Mouse (Mus musculus) left cerebral cortex, adult 11 months (tissue): ENCODE measurements around the gene C1s1.
A peak's percentile ranks its signal among the peaks of the same experiment; 100 is the strongest.
"Not testable (repeated sequence)": the region's sequence is repeated elsewhere in the genome, so short reads cannot be mapped to it uniquely, and the experiment has no call there.

Experiments
- DNase-seq: peaks from one replicate; pipeline ENCODE4 v3.0.0; 2022; ENCODE audit warnings: low spot score

Gene C1s1

DNA sequence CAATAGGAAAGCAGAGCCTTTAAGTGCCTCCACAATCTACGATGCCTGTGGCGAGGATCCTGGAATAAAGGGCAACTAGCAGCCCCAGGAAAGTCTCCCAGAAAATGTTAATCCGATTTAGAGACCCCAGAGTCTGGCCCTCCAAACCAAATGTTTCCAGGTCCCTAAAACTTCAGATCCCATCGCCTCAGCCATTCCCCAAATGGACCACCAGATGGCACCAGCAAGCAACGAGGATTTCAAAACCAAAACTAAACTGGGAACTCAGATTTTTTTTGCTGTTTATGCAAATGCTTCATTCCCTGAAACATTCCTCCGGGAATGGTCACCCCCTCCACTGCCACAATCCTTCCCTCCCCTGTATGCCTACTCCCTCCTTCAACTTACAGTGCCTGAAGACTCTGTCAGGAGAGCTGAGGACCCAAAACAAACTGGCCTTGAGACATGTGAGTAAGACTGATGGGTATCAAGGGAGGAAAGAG is 29.8 kb downstream of the C1s1 start, which contains the start of gene C1ra:
Gene C1ra (plus strand): TSS at position 51 of the 482 bp plus-strand sequence.
- DNase-seq, result no peak

DNA sequence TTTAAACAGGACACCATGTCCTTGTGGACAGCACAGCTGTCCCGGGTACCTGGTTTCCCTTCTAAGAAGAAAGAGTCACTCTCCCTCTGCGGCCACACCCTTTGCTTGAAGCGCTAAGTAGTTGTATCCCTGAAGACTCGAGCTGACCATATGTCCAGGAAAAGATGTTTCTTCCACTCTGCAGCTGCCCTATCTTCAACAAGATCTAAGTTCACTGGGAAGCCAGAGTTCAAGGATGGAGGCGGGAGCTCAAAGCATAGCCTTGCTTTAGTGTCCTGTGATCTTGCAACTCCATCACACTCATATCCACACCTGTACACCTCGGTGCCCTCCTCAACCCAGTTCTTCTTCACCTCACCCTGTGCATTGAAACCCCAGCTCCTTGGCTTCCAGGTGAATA is 30.2 kb downstream of the C1s1 start:
- no peak for DNase-seq

DNA sequence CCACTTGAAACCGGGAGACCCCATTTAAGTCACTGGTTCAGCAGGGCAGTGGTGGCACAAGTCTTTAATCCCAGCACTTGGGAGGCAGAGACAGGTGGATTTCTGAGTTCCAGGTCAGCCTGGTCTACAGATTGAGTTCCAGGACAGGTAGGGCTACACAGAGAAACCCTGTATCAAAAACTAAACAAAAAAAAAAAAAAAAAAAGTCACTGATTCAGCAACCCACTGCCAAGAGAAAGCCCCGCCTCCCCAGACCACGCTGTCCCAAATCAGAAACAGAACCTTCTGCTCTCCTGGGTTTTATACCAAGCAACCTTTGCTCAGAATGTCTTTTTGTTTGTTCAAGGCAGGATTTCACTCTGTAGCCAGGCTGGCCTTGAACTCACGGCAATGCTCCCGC is 33.0 kb downstream of the C1s1 start:
- DNase-seq, result not testable (repeated sequence)

DNA sequence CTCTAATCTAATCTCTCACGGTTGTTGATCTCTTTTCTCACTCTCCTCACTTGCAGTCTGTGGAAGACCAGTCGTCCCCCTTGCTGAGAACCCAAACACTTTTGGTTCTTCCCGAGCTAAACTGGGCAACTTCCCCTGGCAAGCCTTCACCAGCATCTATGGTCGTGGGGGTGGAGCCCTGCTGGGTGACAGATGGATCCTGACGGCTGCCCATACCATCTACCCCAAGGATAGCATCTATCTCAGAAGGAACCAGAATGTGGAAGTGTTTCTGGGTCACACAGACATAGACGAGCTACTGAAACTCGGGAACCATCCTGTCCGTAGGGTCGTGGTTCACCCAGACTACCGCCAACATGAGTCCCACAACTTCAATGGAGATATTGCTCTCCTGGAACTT is 33.9 kb downstream of the C1s1 start:
- DNase-seq, result no peak

DNA sequence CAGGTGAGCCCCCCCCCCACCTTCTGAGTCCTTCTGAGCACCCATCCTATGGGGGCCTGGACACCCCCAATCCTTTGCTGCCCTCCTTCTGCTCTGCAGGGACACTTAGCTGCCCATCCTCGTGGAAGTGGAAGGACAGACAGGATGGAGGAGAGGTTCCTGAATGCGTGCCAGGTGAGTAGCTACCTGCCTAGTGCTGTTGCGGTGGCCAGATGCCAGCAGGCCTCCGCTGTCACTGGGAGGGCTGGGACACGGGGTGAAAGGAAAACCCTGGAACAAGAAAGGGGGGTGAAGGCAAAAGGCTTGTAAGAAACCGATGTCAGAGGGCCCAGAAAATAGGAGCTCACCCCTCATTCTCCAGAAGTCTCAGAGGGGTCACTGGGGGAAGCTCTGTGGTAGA is 35.2 kb downstream of the C1s1 start:
- DNase-seq, result no peak

GRCm38 (mm10) chr6:124505028-124505427 is 37.1 kb downstream of the C1s1 start:
- DNase-seq, result no peak

DNA sequence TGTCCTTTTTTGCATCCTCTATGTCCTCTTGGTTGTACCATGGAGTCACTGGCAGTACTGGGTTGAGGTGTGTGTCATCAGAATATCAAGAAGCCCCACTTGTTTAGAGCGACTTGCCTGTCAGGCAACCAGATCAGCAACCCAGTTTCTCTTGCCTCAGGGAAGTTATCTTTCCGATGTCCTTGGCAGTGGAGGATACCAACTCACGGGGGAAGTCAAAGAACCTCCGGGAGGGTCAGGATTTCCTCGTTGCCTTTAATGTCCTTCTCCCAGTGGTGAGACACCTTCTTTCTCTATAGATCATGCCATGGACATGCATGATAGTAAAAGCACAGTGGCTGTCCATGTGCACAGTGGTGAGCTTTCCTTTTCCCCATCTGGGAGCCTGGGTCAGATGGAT is 40.1 kb downstream of the C1s1 start:
- no peak for DNase-seq

DNA sequence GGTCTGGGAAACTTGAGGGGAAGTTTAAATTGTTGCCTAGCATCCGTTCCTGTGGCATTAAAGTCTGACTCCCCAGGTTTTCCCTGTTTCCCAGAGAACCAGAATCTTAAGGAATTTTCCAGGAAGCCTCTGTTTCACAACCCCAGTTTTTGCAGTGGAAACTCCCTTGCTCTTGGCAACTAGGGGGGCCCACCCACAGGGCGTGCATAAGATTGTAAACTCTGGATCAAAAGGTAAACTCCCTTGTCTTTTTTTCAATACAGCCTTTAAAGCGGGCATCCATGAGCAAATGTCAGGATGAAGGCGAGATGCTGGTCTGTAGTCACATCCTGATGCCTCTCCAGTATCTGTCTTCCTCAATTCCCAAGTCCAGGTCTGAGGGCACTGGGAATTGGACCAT is 40.7 kb downstream of the C1s1 start:
- DNase-seq, result no peak

- DNase-seq, result no peak
These were observed 42.1 kb downstream of the C1s1 start for GRCm38 (mm10) chr6:124499914-124500566.

DNA sequence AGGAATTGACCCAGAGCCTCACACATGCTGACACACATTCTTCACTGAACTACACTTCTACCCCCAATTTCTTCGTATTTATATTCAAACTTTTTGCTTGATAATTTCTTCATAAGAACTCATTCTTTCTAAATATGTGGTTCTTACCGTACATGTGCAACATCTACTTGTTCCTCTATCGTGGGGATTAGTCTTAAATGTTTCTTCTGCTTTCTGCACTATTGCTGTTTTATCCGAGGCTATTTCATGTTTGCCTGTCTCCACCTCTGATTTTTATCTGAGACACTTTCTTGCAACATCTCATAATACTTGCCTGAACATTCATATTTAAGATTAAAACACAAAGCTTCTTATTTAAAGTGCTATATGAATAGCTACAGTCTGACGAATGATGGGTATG is 46.1 kb downstream of the C1s1 start:
- no peak for DNase-seq

DNA sequence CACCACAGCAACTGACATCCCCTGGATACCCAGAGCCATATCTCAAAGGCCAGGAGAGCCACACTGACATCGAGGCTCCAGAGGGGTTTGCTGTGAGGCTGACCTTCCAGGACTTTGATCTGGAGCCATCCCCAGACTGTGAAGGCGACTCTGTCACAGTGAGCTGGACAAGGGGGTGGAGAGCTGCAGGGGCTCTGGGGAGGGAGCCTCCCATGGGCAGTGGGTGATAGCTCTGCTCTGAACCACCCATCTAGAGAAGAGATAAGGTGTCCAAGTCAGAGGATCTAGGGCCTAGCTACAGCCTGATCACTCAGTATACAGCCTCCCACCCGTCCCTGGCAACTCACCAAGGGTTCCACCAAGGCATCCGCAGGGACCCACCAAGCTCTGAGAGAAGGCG is 48.3 kb downstream of the C1s1 start:
- DNase-seq, result no peak

DNA sequence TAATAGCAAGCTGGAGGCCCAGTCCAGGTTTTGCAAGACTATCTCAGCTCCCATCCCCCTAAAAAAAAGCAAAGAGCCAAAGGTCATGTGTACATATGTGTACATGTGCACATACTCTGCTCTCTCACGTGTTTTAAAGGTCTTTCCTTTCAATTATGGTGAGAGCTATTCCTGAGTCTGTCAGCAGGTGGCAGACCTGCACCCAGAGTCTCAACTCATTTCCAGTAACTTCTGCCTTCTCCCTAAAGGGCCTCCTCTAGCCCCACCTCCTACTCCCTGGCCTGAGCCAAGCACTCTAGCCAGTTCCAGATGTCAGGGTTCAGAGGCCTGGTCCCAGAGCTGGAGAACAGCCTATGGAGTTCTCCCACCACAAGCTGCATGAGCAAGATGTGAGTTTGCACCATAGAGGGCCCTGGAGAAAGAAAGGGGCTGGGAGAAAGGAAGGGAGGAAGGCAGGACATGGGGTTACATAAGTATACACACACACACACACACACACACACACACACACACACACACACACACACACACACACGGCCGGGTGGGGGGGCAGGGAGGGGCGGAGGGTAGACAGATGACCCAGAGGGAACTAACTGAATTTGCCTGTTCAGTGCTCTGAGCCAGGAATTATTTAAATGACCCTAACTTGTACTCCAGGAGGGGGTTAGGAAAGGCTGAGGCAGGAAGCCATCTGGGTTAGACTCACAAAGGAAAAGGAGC is 49.2 kb downstream of the C1s1 start, which contains the start of gene C1rl:
Gene C1rl (plus strand): TSS at position 272 of the 720 bp plus-strand sequence.
- DNase-seq, result peak; percentile 37

- DNase-seq, result no peak
These were observed 50.7 kb downstream of the C1s1 start for GRCm38 (mm10) chr6:124491427-124491826.

DNA sequence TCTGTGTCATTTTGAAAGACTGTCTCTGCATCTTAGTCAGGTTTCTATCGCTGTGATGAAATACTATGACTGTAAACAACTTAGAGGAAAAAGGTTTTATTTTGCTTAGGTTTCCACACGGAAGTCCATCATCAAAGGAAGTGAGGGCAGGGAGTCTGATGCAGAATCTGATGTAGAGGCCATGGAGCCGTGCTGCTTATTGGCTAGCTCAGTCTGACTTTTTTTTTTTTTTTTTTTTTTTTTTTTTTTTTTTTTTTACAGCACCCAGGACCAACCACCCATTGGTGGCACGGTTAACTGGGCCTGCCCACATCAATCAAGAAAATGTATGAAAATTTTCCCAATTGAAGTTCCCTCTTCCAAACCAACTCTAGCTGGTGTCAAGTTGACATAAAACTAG is 53.2 kb downstream of the C1s1 start:
- no peak for DNase-seq

DNA sequence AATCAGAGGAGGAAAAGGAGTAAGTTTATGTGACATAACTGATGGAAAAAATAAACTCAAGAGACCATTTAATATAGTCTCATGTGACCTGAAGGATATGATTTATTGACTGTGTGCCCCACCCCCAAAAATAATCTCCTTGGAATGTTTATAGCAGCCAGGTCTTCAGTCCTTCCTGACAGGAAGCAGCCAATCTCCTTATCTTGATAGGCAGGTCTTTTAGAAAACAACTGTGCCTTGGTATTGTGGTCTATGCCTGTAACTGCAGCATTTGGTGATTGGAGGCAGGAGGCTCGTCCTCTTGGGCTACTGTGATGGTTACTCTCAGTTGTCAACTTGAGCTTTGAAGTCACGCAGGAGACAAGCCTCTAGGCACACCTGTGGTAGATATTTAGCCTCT is 54.6 kb downstream of the C1s1 start:
- no peak for DNase-seq

GRCm38 (mm10) chr6:124485414-124486144 is 56.6 kb downstream of the C1s1 start:
- no peak for DNase-seq

- DNase-seq, result no peak
These were observed 57.3 kb downstream of the C1s1 start for GRCm38 (mm10) chr6:124484851-124485250.

DNA sequence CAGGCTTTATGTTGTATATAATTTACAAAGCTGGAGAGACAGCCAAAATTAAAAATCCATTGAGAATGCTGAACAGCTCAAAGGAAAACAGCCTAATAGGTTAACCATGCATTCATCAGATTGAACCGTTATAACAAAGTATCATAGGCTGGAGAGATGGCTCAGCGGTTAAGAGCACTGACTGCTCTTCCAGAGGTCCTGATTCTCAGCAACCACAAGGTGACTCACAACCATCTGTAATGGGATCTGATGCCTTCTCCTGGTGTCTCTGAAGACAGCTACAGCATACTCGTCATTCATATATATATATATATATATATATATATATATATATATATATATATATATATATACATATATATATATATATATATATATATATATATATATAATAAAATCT is 58.3 kb downstream of the C1s1 start:
- DNase-seq, result not testable (repeated sequence)

- DNase-seq, result no peak
These were observed 60.6 kb downstream of the C1s1 start for GRCm38 (mm10) chr6:124481571-124481970.
